In the genomic region with DNA sequence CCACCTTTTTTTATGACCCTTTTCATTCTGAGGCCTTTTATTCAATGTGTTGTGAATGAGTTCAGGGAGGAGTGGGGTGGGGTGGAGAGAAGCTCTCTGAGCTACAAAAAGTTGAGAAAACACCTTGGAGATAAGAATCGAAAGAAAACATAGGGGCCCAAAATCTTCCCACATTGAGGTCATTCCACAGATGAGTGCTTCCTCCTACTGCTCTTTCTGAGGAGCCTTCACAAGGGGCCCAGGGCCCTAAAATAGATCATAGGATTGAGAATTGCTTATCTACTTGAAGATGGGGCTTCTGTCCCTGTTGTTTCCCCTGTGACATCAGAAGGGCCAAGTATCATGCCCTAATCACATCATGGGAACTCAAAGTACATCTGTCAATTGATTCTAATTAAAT, we compare ENCODE assay signal across 14 mouse cellular contexts.
"Had no signal": no experiment of that assay in that cellular context is flagged by ENCODE, and none has a peak within 500 bp of the region (broad histone marks: within the 10 kb centered on the region; RNA-seq: fewer than 3 reads in every experiment).

No protein-coding gene starts in this region.

- DNase-seq: kidney, adult 18-20 months; kidney, postnatal 14 days; lung, adult 2 months; lung, postnatal 36 days had no signal

- H3K27ac ChIP-seq: hindbrain, postnatal 0 days; kidney, embryonic 15.5 days; left cerebral cortex, adult 2 months; limb, embryonic 10.5 days; liver, embryonic 14.5 days; midbrain, embryonic 13.5 days; neural tube, embryonic 15.5 days; stomach, postnatal 0 days had no signal

- H3K4me1 ChIP-seq: midbrain, embryonic 13.5 days; neural tube, embryonic 15.5 days had no signal

- H3K9me3 ChIP-seq: kidney, embryonic 15.5 days; limb, embryonic 10.5 days; midbrain, embryonic 13.5 days; neural tube, embryonic 15.5 days had no signal

- H3K9ac ChIP-seq: kidney, embryonic 15.5 days; liver, embryonic 14.5 days; midbrain, embryonic 13.5 days; neural tube, embryonic 15.5 days had no signal

- H3K36me3 ChIP-seq: kidney, embryonic 15.5 days; limb, embryonic 10.5 days; midbrain, embryonic 13.5 days; neural tube, embryonic 15.5 days had no signal

- ATAC-seq: hindbrain, postnatal 0 days; lung, postnatal 0 days; midbrain, embryonic 13.5 days had no signal

- H3K4me2 ChIP-seq: kidney, embryonic 15.5 days; midbrain, embryonic 13.5 days; neural tube, embryonic 15.5 days had no signal

- H3K4me3 ChIP-seq: kidney, embryonic 15.5 days; left cerebral cortex, adult 2 months; limb, embryonic 10.5 days; midbrain, embryonic 13.5 days; myocyte; neural tube, embryonic 15.5 days had no signal

- H3K27me3 ChIP-seq: kidney, embryonic 15.5 days; midbrain, embryonic 13.5 days; neural tube, embryonic 15.5 days had no signal
